17 mouse cellular contexts compared by ENCODE assay signal in genomic region chr8:86586058-86586457, GRCm38 (mm10). TPM values are rescaled to one million over a fixed set of nuclear protein-coding genes. Genes with fewer than 3 reads are reported as not detected.
DNase-seq lines count a peak whose midpoint lies in the region; ATAC-seq lines count a peak whose summit lies in the region.
"Had no signal": no experiment of that assay in that cellular context is flagged by ENCODE, and none has a peak within 500 bp of the region (broad histone marks: within the 10 kb centered on the region; RNA-seq: fewer than 3 reads in every experiment).

No protein-coding gene starts in this region.

- WGBS in forebrain, embryonic 14.5 days, result 45% methylated on average over 5 of the region's 5 CpGs
- WGBS in forebrain, embryonic 16.5 days, result 45% methylated on average over 5 of the region's 5 CpGs
- WGBS in hindbrain, embryonic 16.5 days, result 45% methylated on average over 5 of the region's 5 CpGs
- 41% methylated on average over 5 of the region's 5 CpGs for WGBS in hindbrain, embryonic 14.5 days

- no peaks in the 10 kb centered on the region for H3K4me1 ChIP-seq in forebrain, embryonic 14.5 days (ENCODE audit: control insufficient read depth, insufficient read depth, low read length)
- peaks cover 2% of the 10 kb centered on the region; the same call in 1 of the 2 replicates for H3K4me1 ChIP-seq in forebrain, embryonic 16.5 days (replicated peaks; ENCODE audit: control insufficient read depth, insufficient read depth, low read length)
- peaks cover 2% of the 10 kb centered on the region; the same call in 1 of the 2 replicates for H3K4me1 ChIP-seq in hindbrain, embryonic 16.5 days (ENCODE audit: control insufficient read depth, insufficient read depth, low read depth, low read length)
- H3K4me1 ChIP-seq in hindbrain, embryonic 14.5 days (replicated peaks; ENCODE audit: control insufficient read depth, insufficient read depth, low read length), result no peaks in the 10 kb centered on the region
- H3K4me1 ChIP-seq: forebrain, embryonic 13.5 days; intestine, embryonic 15.5 days; kidney, embryonic 15.5 days; neural tube, embryonic 13.5 days had no signal

- no peaks in the 10 kb centered on the region for H3K27me3 ChIP-seq in forebrain, embryonic 14.5 days (replicated peaks; ENCODE audit: control insufficient read depth, insufficient read depth, low read length)
- no peaks in the 10 kb centered on the region for H3K27me3 ChIP-seq in forebrain, embryonic 16.5 days (replicated peaks; ENCODE audit: control insufficient read depth, insufficient read depth, low read length)
- no peaks in the 10 kb centered on the region for H3K27me3 ChIP-seq in hindbrain, embryonic 16.5 days (replicated peaks; ENCODE audit: control insufficient read depth, insufficient read depth, low read length)
- H3K27me3 ChIP-seq in hindbrain, embryonic 14.5 days (ENCODE audit: control insufficient read depth, insufficient read depth, low read length), result no peaks in the 10 kb centered on the region
- H3K27me3 ChIP-seq: forebrain, embryonic 13.5 days; intestine, embryonic 15.5 days; kidney, embryonic 15.5 days; liver, embryonic 13.5 days; neural tube, embryonic 13.5 days had no signal

- H3K9me3 ChIP-seq in forebrain, embryonic 14.5 days (replicated peaks; ENCODE audit: control insufficient read depth, low read length), result no peaks in the 10 kb centered on the region
- H3K9me3 ChIP-seq in forebrain, embryonic 16.5 days (ENCODE audit: control insufficient read depth, low read length), result no peaks in the 10 kb centered on the region
- H3K9me3 ChIP-seq in hindbrain, embryonic 16.5 days (ENCODE audit: control insufficient read depth, low read length), result no peaks in the 10 kb centered on the region
- no peaks in the 10 kb centered on the region for H3K9me3 ChIP-seq in hindbrain, embryonic 14.5 days (ENCODE audit: control insufficient read depth, low read length)
- H3K9me3 ChIP-seq: embryonic facial prominence, embryonic 10.5 days; forebrain, embryonic 13.5 days; intestine, embryonic 15.5 days; kidney, embryonic 15.5 days; liver, embryonic 13.5 days; neural tube, embryonic 13.5 days had no signal

- H3K4me2 ChIP-seq in forebrain, embryonic 14.5 days (ENCODE audit: low read length), result no peak overlapping the region
- H3K4me2 ChIP-seq in forebrain, embryonic 16.5 days (ENCODE audit: low read length), result no peak overlapping the region
- no peak overlapping the region for H3K4me2 ChIP-seq in hindbrain, embryonic 16.5 days (ENCODE audit: low read length)
- H3K4me2 ChIP-seq in hindbrain, embryonic 14.5 days (replicated peaks), result no peak overlapping the region

- no peak overlapping the region for H3K4me3 ChIP-seq in forebrain, embryonic 14.5 days (ENCODE audit: low read depth, low read length)
- no peak overlapping the region for H3K4me3 ChIP-seq in forebrain, embryonic 16.5 days (replicated peaks; ENCODE audit: low read length)
- H3K4me3 ChIP-seq in hindbrain, embryonic 16.5 days (ENCODE audit: low read length), result no peak overlapping the region
- no peak overlapping the region for H3K4me3 ChIP-seq in hindbrain, embryonic 14.5 days (replicated peaks; ENCODE audit: low read length)

- ATAC-seq in forebrain, embryonic 14.5 days, result no peak
- ATAC-seq in forebrain, embryonic 16.5 days, result no peak
- ATAC-seq in hindbrain, embryonic 16.5 days, result 0 out of 2 replicates have a peak, but pooled peaks have one; percentile 31
- ATAC-seq in hindbrain, embryonic 14.5 days (ENCODE audit: low FRiP score), result no peak
- no peak for ATAC-seq in monocyte, adult 5-6 weeks (replicated peaks; ENCODE audit: insufficient number of reproducible peaks, low FRiP score, low TSS enrichment, poor library complexity, severe bottlenecking)

- H3K27ac ChIP-seq in forebrain, embryonic 14.5 days (ENCODE audit: low read depth, low read length), result no peak overlapping the region
- H3K27ac ChIP-seq in forebrain, embryonic 16.5 days (ENCODE audit: low read length), result no peak overlapping the region
- no peak overlapping the region for H3K27ac ChIP-seq in hindbrain, embryonic 16.5 days (ENCODE audit: low read depth, low read length)
- no peak overlapping the region for H3K27ac ChIP-seq in hindbrain, embryonic 14.5 days
- H3K27ac ChIP-seq: embryonic facial prominence, embryonic 10.5 days; intestine, embryonic 15.5 days; kidney, embryonic 15.5 days; liver, embryonic 13.5 days had no signal

- no peak overlapping the region for H3K9ac ChIP-seq in forebrain, embryonic 14.5 days (ENCODE audit: low read length)
- H3K9ac ChIP-seq in forebrain, embryonic 16.5 days (replicated peaks; ENCODE audit: low read depth, low read length), result no peak overlapping the region
- no peak overlapping the region for H3K9ac ChIP-seq in hindbrain, embryonic 16.5 days (ENCODE audit: low read depth, low read length)
- no peak overlapping the region for H3K9ac ChIP-seq in hindbrain, embryonic 14.5 days
- H3K9ac ChIP-seq: kidney, embryonic 15.5 days; lung, embryonic 14.5 days had no signal

- H3K36me3 ChIP-seq in forebrain, embryonic 14.5 days (ENCODE audit: control insufficient read depth, insufficient read depth, low read length), result no peaks in the 10 kb centered on the region
- H3K36me3 ChIP-seq in forebrain, embryonic 16.5 days (ENCODE audit: control insufficient read depth, insufficient read depth), result no peaks in the 10 kb centered on the region
- no peaks in the 10 kb centered on the region for H3K36me3 ChIP-seq in hindbrain, embryonic 16.5 days (ENCODE audit: control insufficient read depth, insufficient read depth, low read length)
- H3K36me3 ChIP-seq in hindbrain, embryonic 14.5 days (replicated peaks; ENCODE audit: control insufficient read depth, insufficient read depth), result no peaks in the 10 kb centered on the region
- H3K36me3 ChIP-seq: embryonic facial prominence, embryonic 10.5 days; intestine, embryonic 15.5 days; kidney, embryonic 15.5 days; liver, embryonic 13.5 days; neural tube, embryonic 13.5 days had no signal

- DNase-seq in forebrain, embryonic 14.5 days (ENCODE audit: low spot score), result peak; percentile 3
- no peak for DNase-seq in hindbrain, embryonic 14.5 days (ENCODE audit: low spot score)
- DNase-seq in 3134 (ENCODE audit: extremely low read depth, insufficient read length, low spot score), result peak; percentile 25
- peak; percentile 58 for DNase-seq in brain, adult 2 months (ENCODE audit: low read depth, low spot score)
- DNase-seq in spleen, postnatal 36 days (ENCODE audit: low spot score in 2 of 2), result no peak

RNA-seq across cellular contexts. Expression of gene Abcc12, which starts 5.6 kb away (rescaled TPM):
- 0.19 and 0.32 TPM in 2 replicates for polyA plus RNA-seq in forebrain, embryonic 14.5 days (2014; fragmentation: Nextera tagmentation; extraction: Ambion mirVana)
- 0.20 and 0.31 TPM in 2 replicates for polyA plus RNA-seq in forebrain, embryonic 16.5 days (2015; fragmentation: Nextera tagmentation; extraction: Ambion mirVana)
- polyA plus RNA-seq in hindbrain, embryonic 16.5 days (2015; fragmentation: Nextera tagmentation; extraction: Ambion mirVana), result 0.20 and 0.26 TPM in 2 replicates
- 0.21 and 0.23 TPM in 2 replicates for polyA plus RNA-seq in hindbrain, embryonic 14.5 days (2014; fragmentation: Nextera tagmentation; extraction: Ambion mirVana)
- total RNA-seq in monocyte, adult 5-6 weeks (2017), result not detected in 3 replicates
- total RNA-seq: common myeloid progenitor, adult 5-6 weeks; hematopoietic stem cell, adult 5-6 weeks had no signal
- polyA plus RNA-seq: embryonic facial prominence, embryonic 10.5 days; liver, embryonic 13.5 days; lung, embryonic 14.5 days had no signal

RNA-seq across cellular contexts. Expression of gene Lonp2, which starts 37.8 kb away (rescaled TPM):
- polyA plus RNA-seq in forebrain, embryonic 14.5 days (2014; fragmentation: Nextera tagmentation; extraction: Ambion mirVana), result 83.3 and 85.3 TPM in 2 replicates
- 85.5 and 96.3 TPM in 2 replicates for polyA plus RNA-seq in forebrain, embryonic 16.5 days (2015; fragmentation: Nextera tagmentation; extraction: Ambion mirVana)
- polyA plus RNA-seq in hindbrain, embryonic 16.5 days (2015; fragmentation: Nextera tagmentation; extraction: Ambion mirVana), result 91.5 and 93.5 TPM in 2 replicates
- polyA plus RNA-seq in hindbrain, embryonic 14.5 days (2014; fragmentation: Nextera tagmentation; extraction: Ambion mirVana), result 83.4 and 92.0 TPM in 2 replicates
- 61.5 to 94.5 TPM (median 63.1 TPM) in 3 replicates for total RNA-seq in monocyte, adult 5-6 weeks (2017)

Comparison
In these comparisons a context has a peak if more than half of its experiments do, and no peak if none do; other contexts are left out.
1. DNase-seq: peak in forebrain, embryonic 14.5 days (single experiment), 3134 (single experiment) and brain, adult 2 months (single experiment); none in hindbrain, embryonic 14.5 days (single experiment) and spleen, postnatal 36 days (0 of 2).